Mouse (Mus musculus) embryonic facial prominence, embryonic 12.5 days (tissue): ENCODE measurements around the gene Ahnak. TPM values are rescaled to one million over a fixed set of nuclear protein-coding genes. Genes with fewer than 3 reads are reported as not detected.
A peak's percentile ranks its signal among the peaks of the same experiment; 100 is the strongest.
"Not testable (repeated sequence)": the region's sequence is repeated elsewhere in the genome, so short reads cannot be mapped to it uniquely, and the experiment has no call there.

Experiments used
- ATAC-seq: fragments of 200-750 bp; cut with Nextera tagmentation; 2 replicates; pipeline ENCODE4 v1.8.0; 2017; ENCODE audit not compliant: insufficient number of reproducible peaks, insufficient read depth, low FRiP score, low TSS enrichment
- H3K27ac ChIP-seq: fragments of 300-500 bp; sonication (generic); 2 replicates; pipeline ENCODE4 v1.5.1; 2016; ENCODE audit warnings: mild to moderate bottlenecking
- H3K27me3 ChIP-seq: fragments of 300-500 bp; sonication (generic); 2 replicates; pipeline ENCODE4 v1.6.1; 2016; ENCODE audit warnings: mild to moderate bottlenecking, moderate library complexity
- H3K36me3 ChIP-seq: fragments of 300-500 bp; sonication (generic); 2 replicates; pipeline ENCODE4 v1.6.1; 2016; ENCODE audit warnings: mild to moderate bottlenecking
- H3K4me1 ChIP-seq: fragments of 300-500 bp; sonication (generic); 2 replicates; pipeline ENCODE4 v1.6.1; 2016
- H3K4me2 ChIP-seq: fragments of 300-500 bp; sonication (generic); replicated peaks from 2 replicates; pipeline ENCODE4 v1.6.1; 2016; ENCODE audit warnings: mild to moderate bottlenecking, moderate library complexity
- H3K4me3 ChIP-seq: fragments of 300-500 bp; sonication (generic); 2 replicates; pipeline ENCODE4 v1.5.1; 2016; ENCODE audit warnings: mild to moderate bottlenecking
- H3K9ac ChIP-seq: fragments of 300-500 bp; sonication (generic); 2 replicates; pipeline ENCODE4 v1.6.1; 2016; ENCODE audit warnings: mild to moderate bottlenecking, moderate library complexity
- H3K9me3 ChIP-seq: fragments of 300-500 bp; sonication (generic); 2 replicates; pipeline ENCODE4 v1.6.1; 2016; ENCODE audit warnings: mild to moderate bottlenecking, moderate library complexity
- WGBS: fragments of 180-500 bp; shearing (Covaris S2); methylation state at CpG from one replicate; pipeline ENCODE4 v1.1.7; 2016; 5-methylcytosine and 5-hydroxymethylcytosine counted together
- polyA plus RNA-seq: library from polyadenylated mRNA; unstranded; fragments of >200 nt; fragmentation: Nextera tagmentation; extraction: Ambion mirVana; gene quantifications from 2 replicates; pipeline ENCODE4 v1.2.1, GENCODE M21; 2016

The Ahnak gene
- polyA plus RNA-seq, 1 experiment from 2014 or later, result 27.7 TPM

GRCm38 (mm10) chr19:9050294-9051229 lies 61.5 kb downstream of the Ahnak start:
- WGBS, result 71% methylated on average over 9 of the region's 9 CpGs
- Histone ChIP-seq H3K9ac (no peak overlapping the region), H3K4me1 (peaks cover 17% of the 10 kb centered on the region; the same call in 1 of the 2 replicates), H3K4me2 (no peak overlapping the region), H3K4me3 (no peak overlapping the region), H3K36me3 (no peaks in the 10 kb centered on the region), H3K9me3 (no peaks in the 10 kb centered on the region), H3K27me3 (no peaks in the 10 kb centered on the region), H3K27ac (no peak overlapping the region)
- no peak for ATAC-seq

GRCm38 (mm10) chr19:9051985-9052384 lies 62.9 kb downstream of the Ahnak start:
- H3K4me2 ChIP-seq, H3K4me3 ChIP-seq, H3K9me3 ChIP-seq, ATAC-seq, H3K27ac ChIP-seq, H3K9ac ChIP-seq, H3K27me3 ChIP-seq, H3K36me3 ChIP-seq: not testable (repeated sequence)
- H3K4me1 ChIP-seq, result peaks cover 17% of the 10 kb centered on the region; the same call in 1 of the 2 replicates
- WGBS, result 87% methylated on average over 4 of the region's 4 CpGs

GRCm38 (mm10) chr19:9052803-9053431 lies 63.8 kb downstream of the Ahnak start:
- peaks cover 11% of the 10 kb centered on the region; the same call in 1 of the 2 replicates for H3K4me1 ChIP-seq
- H3K27me3 ChIP-seq, result no peaks in the 10 kb centered on the region
- whole genome bisulfite sequencing, result 34% methylated on average over 6 of the region's 6 CpGs
- no peak overlapping the region for H3K4me2 ChIP-seq
- ATAC-seq, result peak; percentile 69; the same call in 1 of the 2 replicates
- H3K9me3 ChIP-seq, result no peaks in the 10 kb centered on the region
- no peak overlapping the region for H3K4me3 ChIP-seq
- no peaks in the 10 kb centered on the region for H3K36me3 ChIP-seq
- no peak overlapping the region for H3K9ac ChIP-seq
- H3K27ac ChIP-seq, result peak overlapping the region; percentile 38; the same call in 1 of the 2 replicates

- Histone ChIP-seq H3K27me3 (no peaks in the 10 kb centered on the region), H3K4me1 (peaks cover 10% of the 10 kb centered on the region; the same call in 1 of the 2 replicates), H3K9me3 (no peaks in the 10 kb centered on the region), H3K9ac (no peak overlapping the region), H3K36me3 (no peaks in the 10 kb centered on the region), H3K27ac (no peak overlapping the region), H3K4me2 (no peak overlapping the region), H3K4me3 (no peak overlapping the region)
- ATAC-seq, result no peak
- WGBS, result 25% methylated on average over 2 of the region's 2 CpGs
Observed at GRCm38 (mm10) chr19:9055153-9055552, 66.1 kb downstream of the Ahnak start.

GRCm38 (mm10) chr19:9055703-9056355 lies 66.7 kb downstream of the Ahnak start:
- no peak for ATAC-seq
- WGBS, result 94% methylated on average over 4 of the region's 4 CpGs
- Histone ChIP-seq H3K4me1 (peaks cover 10% of the 10 kb centered on the region; the same call in 1 of the 2 replicates), H3K9ac (no peak overlapping the region), H3K9me3 (no peaks in the 10 kb centered on the region), H3K27me3 (no peaks in the 10 kb centered on the region), H3K27ac (no peak overlapping the region), H3K4me3 (no peak overlapping the region), H3K4me2 (no peak overlapping the region), H3K36me3 (no peaks in the 10 kb centered on the region)

GRCm38 (mm10) chr19:9057679-9058078 lies 68.6 kb downstream of the Ahnak start:
- H3K9ac ChIP-seq, result no peak overlapping the region
- no peaks in the 10 kb centered on the region for H3K36me3 ChIP-seq
- 0 out of 2 replicates have a peak, but pooled peaks cover 3% of the 10 kb centered on the region for H3K9me3 ChIP-seq
- H3K4me1 ChIP-seq, result peaks cover 10% of the 10 kb centered on the region; the same call in 1 of the 2 replicates
- no peak overlapping the region for H3K4me2 ChIP-seq
- no peak overlapping the region for H3K27ac ChIP-seq
- no peaks in the 10 kb centered on the region for H3K27me3 ChIP-seq
- ATAC-seq, result no peak
- H3K4me3 ChIP-seq, result no peak overlapping the region

GRCm38 (mm10) chr19:9058331-9058884 lies 69.3 kb downstream of the Ahnak start:
- Histone ChIP-seq H3K9ac (no peak overlapping the region), H3K4me3 (no peak overlapping the region), H3K27me3 (no peaks in the 10 kb centered on the region), H3K27ac (no peak overlapping the region), H3K36me3 (no peaks in the 10 kb centered on the region), H3K9me3 (0 out of 2 replicates have a peak, but pooled peaks cover 3% of the 10 kb centered on the region), H3K4me1 (peaks cover 2% of the 10 kb centered on the region; the same call in 1 of the 2 replicates), H3K4me2 (no peak overlapping the region)
- ATAC-seq, result no peak
- WGBS, result 80% methylated on average over 1 of the region's 1 CpGs

- no peak overlapping the region for H3K9ac ChIP-seq
- H3K4me2 ChIP-seq, result no peak overlapping the region
- ATAC-seq, result no peak
- H3K27me3 ChIP-seq, result no peaks in the 10 kb centered on the region
- H3K27ac ChIP-seq, result no peak overlapping the region
- no peak overlapping the region for H3K4me3 ChIP-seq
- 0 out of 2 replicates have a peak, but pooled peaks cover 3% of the 10 kb centered on the region for H3K9me3 ChIP-seq
- WGBS, result 81% methylated on average over 4 of the region's 4 CpGs
- H3K36me3 ChIP-seq, result no peaks in the 10 kb centered on the region
- H3K4me1 ChIP-seq, result no peaks in the 10 kb centered on the region
Observed at GRCm38 (mm10) chr19:9058944-9059343, 69.9 kb downstream of the Ahnak start.

GRCm38 (mm10) chr19:9059391-9059790 lies 70.3 kb downstream of the Ahnak start:
- Histone ChIP-seq H3K27me3 (no peaks in the 10 kb centered on the region), H3K4me1 (no peaks in the 10 kb centered on the region), H3K9ac (no peak overlapping the region), H3K27ac (no peak overlapping the region), H3K36me3 (no peaks in the 10 kb centered on the region), H3K4me3 (no peak overlapping the region), H3K4me2 (no peak overlapping the region), H3K9me3 (0 out of 2 replicates have a peak, but pooled peaks cover 3% of the 10 kb centered on the region)
- no peak for ATAC-seq
- 80% methylated on average over 7 of the region's 7 CpGs for whole genome bisulfite sequencing

GRCm38 (mm10) chr19:9060103-9060502 lies 71.0 kb downstream of the Ahnak start:
- Histone ChIP-seq H3K4me1 (no peaks in the 10 kb centered on the region), H3K4me3 (no peak overlapping the region), H3K9ac (no peak overlapping the region), H3K27me3 (no peaks in the 10 kb centered on the region), H3K4me2 (no peak overlapping the region), H3K9me3 (0 out of 2 replicates have a peak, but pooled peaks cover 3% of the 10 kb centered on the region), H3K36me3 (no peaks in the 10 kb centered on the region), H3K27ac (no peak overlapping the region)
- no peak for ATAC-seq
- WGBS, result 64% methylated on average over 4 of the region's 4 CpGs

GRCm38 (mm10) chr19:9061221-9061893 lies 72.3 kb downstream of the Ahnak start:
- 91% methylated on average over 8 of the region's 8 CpGs for WGBS
- no peaks in the 10 kb centered on the region for H3K27me3 ChIP-seq
- no peaks in the 10 kb centered on the region for H3K36me3 ChIP-seq
- no peak overlapping the region for H3K4me2 ChIP-seq
- H3K4me3 ChIP-seq, result no peak overlapping the region
- no peak for ATAC-seq
- H3K27ac ChIP-seq, result no peak overlapping the region
- H3K9ac ChIP-seq, result no peak overlapping the region
- peaks cover 8% of the 10 kb centered on the region; the same call in 1 of the 2 replicates for H3K4me1 ChIP-seq
- 0 out of 2 replicates have a peak, but pooled peaks cover 3% of the 10 kb centered on the region for H3K9me3 ChIP-seq
